Mouse (Mus musculus) ES-Bruce4 (cell line): ENCODE results near the gene Ric8b. TPM values are rescaled to one million over a fixed set of nuclear protein-coding genes. Genes with fewer than 3 reads are reported as not detected.

Source experiments
- H3K27ac ChIP-seq: 2 replicates; pipeline ENCODE4 v1.5.1; 2012; ENCODE audit warnings: low read length, inconsistent platforms; ENCODE audit not compliant: insufficient read depth
- H3K27me3 ChIP-seq: 2 replicates; pipeline ENCODE4 v1.6.1; 2012; ENCODE audit warnings: mild to moderate bottlenecking, low read length, inconsistent platforms; ENCODE audit not compliant: control insufficient read depth, poor library complexity, insufficient read depth, severe bottlenecking
- H3K36me3 ChIP-seq: 2 replicates; pipeline ENCODE4 v1.6.1; 2012; ENCODE audit warnings: inconsistent platforms, mild to moderate bottlenecking, low read length, moderate library complexity; ENCODE audit not compliant: control insufficient read depth, poor library complexity, insufficient read depth, severe bottlenecking
- H3K4me1 ChIP-seq: one replicate; pipeline ENCODE4 v1.8.1; 2011; ENCODE audit warnings: low read length; ENCODE audit not compliant: control insufficient read depth, insufficient read depth
- H3K4me3 ChIP-seq: 2 replicates; pipeline ENCODE4 v1.5.1; 2011; ENCODE audit warnings: low read depth, mild to moderate bottlenecking, low read length
- H3K9ac ChIP-seq: 2 replicates; pipeline ENCODE4 v1.6.1; 2012; ENCODE audit warnings: low read depth, mild to moderate bottlenecking, inconsistent platforms; ENCODE audit not compliant: poor library complexity, severe bottlenecking
- H3K9me3 ChIP-seq: replicated peaks from 2 replicates; pipeline ENCODE4 v1.6.1; 2012; ENCODE audit warnings: mild to moderate bottlenecking, low read length, inconsistent platforms; ENCODE audit not compliant: control insufficient read depth, poor library complexity, insufficient read depth, severe bottlenecking
- CTCF ChIP-seq: IDR thresholded peaks from one replicate; pipeline ENCODE4 v1.8.1; 2011; ENCODE audit warnings: low read depth, low read length
- EP300 ChIP-seq: IDR thresholded peaks from 2 replicates; pipeline ENCODE4 v1.6.1; 2011; ENCODE audit warnings: low read depth, low read length; ENCODE audit not compliant: insufficient read depth
- POLR2A ChIP-seq: IDR thresholded peaks from one replicate; pipeline ENCODE4 v1.8.1; 2011; ENCODE audit warnings: low read length; ENCODE audit not compliant: insufficient read depth
- polyA plus RNA-seq: library from polyadenylated mRNA; stranded (reverse); fragments of >200 nt; gene quantifications from 2 replicates; pipeline ENCODE4 v1.2.4, GENCODE M21; 2011; ENCODE audit warnings: low read depth; ENCODE audit not compliant: missing spikeins, insufficient read depth, insufficient read length

Gene Ric8b
- polyA plus RNA-seq, 1 experiment: 18.8 TPM

DNA sequence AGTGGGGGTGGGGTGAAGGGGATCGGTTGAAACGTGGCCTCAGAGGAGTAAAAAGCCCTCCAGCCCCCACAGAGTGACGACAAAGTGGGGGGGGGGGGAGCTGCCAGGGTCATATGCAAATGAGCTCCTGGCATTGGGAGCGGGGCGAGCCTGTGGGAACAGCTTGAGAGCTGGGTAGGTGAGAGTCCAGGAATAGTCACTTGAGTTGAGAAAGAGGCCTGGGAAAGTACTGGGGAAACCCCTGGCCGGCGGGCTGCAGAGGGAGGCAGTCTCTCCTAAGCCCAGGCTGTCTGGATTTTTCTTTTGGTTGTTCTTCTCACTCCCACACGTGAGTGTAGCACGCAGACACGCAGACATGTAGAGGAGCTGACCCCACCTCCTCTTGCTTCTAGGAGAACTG, 120.7 kb downstream of the Ric8b start:
- no peaks in the 10 kb centered on the region for H3K9me3 ChIP-seq
- H3K4me3 ChIP-seq: no peak overlapping the region
- TF ChIP-seq POLR2A (no peak), EP300 (no peak), CTCF (no peak)
- H3K27me3 ChIP-seq: no peaks in the 10 kb centered on the region
- no peak overlapping the region for H3K27ac ChIP-seq
- peaks cover 5% of the 10 kb centered on the region for H3K4me1 ChIP-seq
- H3K9ac ChIP-seq: no peak overlapping the region
- no peaks in the 10 kb centered on the region for H3K36me3 ChIP-seq

DNA sequence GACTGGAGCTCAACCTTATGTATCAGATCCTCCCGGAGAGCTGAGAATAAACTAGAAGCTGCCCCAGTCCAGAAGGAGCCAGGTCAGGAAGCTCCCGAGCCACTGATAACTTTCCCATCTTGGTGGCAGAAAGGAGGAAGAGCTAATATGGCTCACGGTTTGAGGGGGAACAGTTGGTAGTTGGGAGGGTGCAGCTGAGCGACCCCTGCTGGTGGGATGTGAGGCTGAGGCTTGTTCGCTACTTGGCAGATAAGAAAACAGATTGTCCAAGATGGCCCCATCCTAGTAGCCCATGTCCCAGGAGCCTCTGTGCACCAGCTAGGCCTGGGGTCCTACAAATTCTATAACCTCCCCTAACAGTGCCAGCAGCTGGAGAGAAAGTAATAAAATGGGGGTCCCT, 121.4 kb downstream of the Ric8b start:
- H3K36me3 ChIP-seq: no peaks in the 10 kb centered on the region
- H3K27ac ChIP-seq: no peak overlapping the region
- peaks cover 5% of the 10 kb centered on the region for H3K4me1 ChIP-seq
- TF ChIP-seq EP300: no peak
- peak; percentile 65 for TF ChIP-seq CTCF
- TF ChIP-seq POLR2A: no peak
- no peaks in the 10 kb centered on the region for H3K9me3 ChIP-seq
- H3K27me3 ChIP-seq: no peaks in the 10 kb centered on the region
- no peak overlapping the region for H3K4me3 ChIP-seq
- no peak overlapping the region for H3K9ac ChIP-seq

- H3K4me3 ChIP-seq: peak overlapping the region; percentile 3; the same call in 1 of the 2 replicates
- H3K27me3 ChIP-seq: no peaks in the 10 kb centered on the region
- H3K9ac ChIP-seq: peak overlapping the region; percentile 59
- H3K9me3 ChIP-seq: peaks cover 31% of the 10 kb centered on the region
- TF ChIP-seq CTCF: no peak
- TF ChIP-seq POLR2A: no peak
- TF ChIP-seq EP300: no peak
- no peak overlapping the region for H3K27ac ChIP-seq
- H3K36me3 ChIP-seq: no peaks in the 10 kb centered on the region; the same call in 1 of the 2 replicates
- no peaks in the 10 kb centered on the region for H3K4me1 ChIP-seq
Measured at GRCm38 (mm10) chr10:85044191-85044711, 126.8 kb downstream of the Ric8b start.

- Histone ChIP-seq H3K36me3 (no peaks in the 10 kb centered on the region; the same call in 1 of the 2 replicates), H3K9ac (peak overlapping the region; percentile 59), H3K4me3 (no peak overlapping the region), H3K27ac (no peak overlapping the region), H3K9me3 (peaks cover 34% of the 10 kb centered on the region), H3K27me3 (no peaks in the 10 kb centered on the region), H3K4me1 (no peaks in the 10 kb centered on the region)
- TF ChIP-seq CTCF: peak; percentile 70
- TF ChIP-seq EP300: 0 out of 2 replicates have a peak, but pooled peaks have one; percentile 21
- TF ChIP-seq POLR2A: no peak
Measured at GRCm38 (mm10) chr10:85044732-85045720, 127.6 kb downstream of the Ric8b start.

- Histone ChIP-seq H3K27me3 (no peaks in the 10 kb centered on the region), H3K27ac (no peak overlapping the region), H3K36me3 (no peaks in the 10 kb centered on the region; the same call in 1 of the 2 replicates), H3K4me3 (no peak overlapping the region), H3K9ac (no peak overlapping the region), H3K9me3 (peaks cover 34% of the 10 kb centered on the region), H3K4me1 (no peaks in the 10 kb centered on the region)
- TF ChIP-seq POLR2A (no peak), CTCF (no peak), EP300 (no peak)
Measured at GRCm38 (mm10) chr10:85046585-85046984, 129.2 kb downstream of the Ric8b start.

DNA sequence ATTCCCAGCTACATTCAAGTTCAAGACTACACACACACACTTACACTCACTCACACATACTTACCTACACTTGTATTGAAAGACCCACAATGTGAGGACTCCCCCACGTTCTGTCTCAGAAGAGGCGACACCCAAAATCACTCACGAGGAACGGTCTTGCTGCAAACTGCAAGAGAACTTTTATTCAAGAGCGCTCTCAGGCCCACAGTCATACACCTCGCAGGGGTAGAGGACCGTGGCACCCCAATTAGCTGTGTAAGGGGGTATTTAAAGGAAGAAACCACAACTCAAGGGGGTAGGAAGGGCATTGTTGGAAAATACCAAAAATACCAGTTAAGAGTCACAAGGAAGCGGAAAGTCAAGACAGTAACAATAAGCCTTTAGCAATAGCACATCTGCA, 130.6 kb downstream of the Ric8b start:
- no peak overlapping the region for H3K9ac ChIP-seq
- H3K4me1 ChIP-seq: peaks cover 4% of the 10 kb centered on the region
- no peak for TF ChIP-seq EP300
- TF ChIP-seq POLR2A: no peak
- no peak for TF ChIP-seq CTCF
- peaks cover 34% of the 10 kb centered on the region for H3K9me3 ChIP-seq
- peak overlapping the region; percentile 53; the same call in 1 of the 2 replicates for H3K27ac ChIP-seq
- H3K36me3 ChIP-seq: no peaks in the 10 kb centered on the region; the same call in 1 of the 2 replicates
- no peak overlapping the region for H3K4me3 ChIP-seq
- no peaks in the 10 kb centered on the region for H3K27me3 ChIP-seq
